Mouse (Mus musculus) cerebellum, adult 11 months (tissue): ENCODE data around the gene Alg9.
A peak's percentile ranks its signal among the peaks of the same experiment; 100 is the strongest.

Source experiments
- DNase-seq: peaks from one replicate; pipeline ENCODE4 v3.0.0; 2022

The Alg9 gene

DNA sequence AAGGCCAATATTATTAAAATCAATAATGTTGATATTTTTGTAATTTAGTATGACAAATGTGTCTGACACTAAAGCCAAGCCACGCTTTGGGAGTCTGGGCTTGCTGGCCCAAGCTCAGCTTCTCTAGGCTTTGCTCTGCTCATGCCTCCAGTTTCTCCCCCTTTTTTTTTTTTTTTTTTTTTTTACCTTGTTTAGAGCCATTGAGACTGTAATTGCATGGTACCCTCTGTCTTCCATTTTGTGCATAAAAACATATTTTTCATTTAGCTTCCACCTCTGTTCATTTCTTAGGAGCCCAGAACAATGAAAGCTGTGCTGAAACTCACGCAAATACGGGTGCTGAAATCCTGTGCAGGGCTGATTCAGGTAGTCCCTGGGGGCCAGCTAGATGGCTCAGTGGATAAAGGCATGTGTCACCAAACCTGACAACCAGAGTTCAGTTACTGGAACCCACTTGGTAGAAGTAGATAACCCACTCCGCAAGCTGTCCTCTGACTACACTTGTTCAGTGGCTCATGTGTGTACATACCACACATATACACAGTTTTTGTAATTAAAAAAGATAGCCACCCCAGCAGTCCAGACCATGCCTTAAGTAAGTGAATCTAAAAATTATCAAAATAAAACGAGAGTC, 80.4 kb downstream of the Alg9 start:
- DNase-seq = no peak

DNA sequence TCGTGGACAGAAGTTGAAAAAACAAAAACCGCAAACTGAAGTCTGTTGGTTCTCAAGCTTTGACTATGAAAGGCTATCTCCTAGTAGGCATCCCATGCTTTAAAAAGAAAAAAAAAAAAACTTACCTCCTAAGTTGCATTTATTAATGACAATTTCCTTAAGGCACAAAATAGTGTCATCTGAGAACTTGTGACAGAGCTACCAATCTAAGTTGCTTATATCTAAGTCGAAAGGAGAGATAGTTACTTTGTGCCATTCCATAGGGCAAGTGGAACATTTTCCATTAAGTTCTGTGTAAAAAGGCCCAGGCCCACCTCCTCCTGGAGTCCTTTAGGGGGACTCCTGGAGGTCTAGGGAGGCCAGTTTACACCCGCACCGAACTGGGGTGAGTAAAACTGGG, 81.0 kb downstream of the Alg9 start:
- DNase-seq = no peak

DNA sequence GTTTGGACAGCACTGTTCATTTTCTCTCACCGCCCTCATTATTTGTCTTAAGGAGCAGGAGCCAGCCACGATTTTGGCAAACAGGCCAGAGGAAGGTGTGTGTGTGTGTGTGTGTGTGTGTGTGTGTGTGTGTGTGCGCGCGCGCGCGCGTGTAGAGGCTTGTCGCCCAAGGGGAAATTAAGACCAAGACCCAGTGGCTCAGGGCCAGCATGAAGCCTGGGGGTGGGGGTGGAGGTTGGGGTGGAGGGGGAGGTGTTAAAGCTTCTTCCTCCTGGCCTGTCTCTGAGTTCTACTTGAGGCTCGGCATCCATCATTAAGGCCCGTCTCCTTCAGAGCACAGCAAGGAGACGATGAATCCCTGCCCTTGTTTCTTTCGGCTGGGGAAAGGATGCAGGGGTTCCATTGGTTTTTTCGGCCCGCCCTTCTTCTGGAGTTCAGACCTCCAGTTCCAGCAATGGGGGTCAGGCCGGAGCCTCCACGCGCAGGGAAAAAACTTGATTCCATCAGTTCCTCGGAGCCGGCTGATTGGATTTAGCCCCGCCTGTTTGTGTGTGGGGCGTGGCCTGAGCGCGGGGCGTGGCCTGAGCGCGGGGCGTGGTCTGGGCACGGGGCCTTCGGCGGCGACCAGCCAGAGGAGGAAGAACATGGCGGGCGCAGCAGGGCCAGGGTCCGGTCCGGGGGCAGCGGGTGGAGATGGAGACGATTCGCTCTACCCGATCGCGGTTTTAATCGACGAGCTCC, 81.7 kb downstream of the Alg9 start:
- peak; percentile 91 for DNase-seq

DNA sequence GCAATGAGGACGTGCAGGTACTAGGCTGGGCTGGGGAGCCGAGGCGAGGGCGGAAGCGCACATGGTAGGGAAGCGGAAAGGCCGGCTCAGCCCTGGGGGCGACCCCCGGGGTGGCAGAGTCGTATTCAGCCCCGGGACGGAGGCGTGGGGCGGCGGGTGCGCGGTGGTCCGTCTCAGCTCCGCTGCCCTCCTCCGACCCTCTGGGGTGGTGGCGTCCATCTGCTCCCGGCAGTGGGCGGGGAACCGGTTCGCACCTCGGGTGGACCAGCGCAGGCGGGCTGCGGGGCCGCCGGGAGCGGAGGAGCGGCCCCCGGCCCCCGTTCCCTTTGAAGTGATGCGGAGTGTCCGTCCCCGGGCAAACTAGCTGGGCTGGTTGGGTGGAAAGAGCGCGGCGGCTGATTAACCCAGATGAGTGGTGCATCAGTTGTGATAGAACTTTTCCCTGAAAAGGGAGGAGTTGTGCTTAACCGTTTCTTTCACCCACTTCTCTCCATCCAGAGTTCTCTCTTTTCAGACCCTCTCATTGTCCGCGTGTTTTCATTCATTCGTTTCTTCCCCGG, 82.3 kb downstream of the Alg9 start:
- DNase-seq = no peak

DNA sequence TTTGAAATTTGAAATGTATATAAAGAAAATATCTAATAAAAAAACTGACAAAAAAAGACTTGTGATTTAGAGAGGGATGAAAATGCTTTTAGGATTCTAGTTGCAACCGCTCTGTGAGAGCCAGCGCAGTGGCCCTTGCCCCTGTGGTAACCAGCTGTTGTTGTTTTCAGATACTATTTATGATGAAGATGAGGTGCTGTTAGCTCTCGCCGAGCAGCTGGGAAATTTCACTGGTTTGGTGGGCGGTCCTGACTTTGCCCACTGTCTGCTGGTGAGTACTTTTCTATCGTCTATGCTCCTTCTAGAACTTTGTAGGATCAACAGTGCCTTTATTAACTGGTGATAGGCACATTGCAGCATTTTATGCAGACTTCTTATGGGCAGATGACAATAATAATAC, 83.9 kb downstream of the Alg9 start:
- DNase-seq = no peak

DNA sequence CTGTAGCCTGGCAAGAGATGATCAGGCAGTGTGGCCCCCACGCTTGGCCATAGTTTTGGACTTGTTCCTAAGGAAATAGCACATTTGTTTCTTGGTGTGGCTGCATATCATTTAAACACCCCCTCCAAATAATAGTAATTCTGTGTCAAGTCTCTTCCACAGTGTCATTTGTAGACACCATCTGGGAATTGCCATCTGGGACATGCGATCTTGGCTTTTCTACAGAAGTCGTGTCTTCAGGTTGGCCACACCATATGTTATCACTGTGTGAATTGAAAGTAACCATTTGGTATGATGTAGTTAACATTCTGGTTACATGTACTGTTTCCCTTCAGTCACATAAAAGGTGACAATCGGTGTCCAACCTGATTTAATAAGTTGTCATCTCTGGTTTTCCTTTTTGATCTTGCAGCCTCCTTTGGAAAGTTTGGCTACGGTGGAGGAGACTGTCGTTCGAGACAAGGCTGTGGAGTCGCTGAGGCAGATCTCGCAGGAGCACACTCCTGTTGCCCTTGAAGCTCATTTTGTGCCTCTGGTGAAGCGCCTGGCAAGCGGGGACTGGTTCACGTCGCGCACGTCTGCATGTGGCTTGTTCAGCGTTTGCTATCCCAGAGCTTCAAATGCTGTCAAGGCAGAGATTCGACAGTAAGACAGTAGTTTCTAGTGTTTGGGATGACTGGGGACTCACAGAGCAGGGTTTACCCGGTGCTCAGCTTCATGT, 86.5 kb downstream of the Alg9 start:
- DNase-seq = peak; percentile 70

DNA sequence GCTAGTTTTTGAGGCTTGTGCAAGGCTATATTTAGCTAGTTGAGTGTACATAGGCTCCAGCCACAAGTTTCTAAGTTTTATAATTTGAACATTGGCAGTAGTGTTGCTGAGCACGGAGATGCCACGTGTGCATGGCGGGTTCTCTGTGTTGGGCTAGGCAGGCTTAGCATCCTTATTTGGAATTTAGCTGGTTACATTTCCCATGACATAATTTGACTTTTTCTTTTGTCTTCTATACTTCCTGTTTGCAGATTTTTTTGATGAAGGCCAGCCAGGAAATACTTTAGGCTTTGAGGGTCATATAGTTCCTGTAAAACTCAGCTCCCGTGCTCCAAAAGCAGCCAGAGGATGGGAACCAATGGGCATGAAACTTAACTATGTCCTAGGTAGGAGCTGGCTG, 89.0 kb downstream of the Alg9 start:
- DNase-seq = no peak

DNA sequence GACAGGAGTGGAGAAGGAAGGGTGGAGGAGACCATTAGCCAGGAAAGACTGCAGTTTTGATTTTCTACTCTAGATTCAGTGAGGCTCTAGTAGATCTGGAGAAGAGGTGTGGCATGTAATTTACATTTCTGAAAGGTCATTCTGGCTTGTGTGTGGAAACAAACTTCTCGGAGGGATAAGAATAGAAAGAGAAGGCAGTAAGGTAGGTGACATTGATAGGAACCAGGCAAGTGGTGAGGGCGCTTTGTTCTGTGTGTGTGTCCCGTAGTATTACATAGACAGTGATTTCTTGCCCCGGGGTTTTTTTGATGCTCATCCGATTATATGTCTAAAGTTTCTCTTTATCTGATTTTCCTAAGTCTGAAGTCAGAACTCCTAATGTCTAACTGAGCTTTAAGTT, 90.1 kb downstream of the Alg9 start:
- no peak for DNase-seq

DNA sequence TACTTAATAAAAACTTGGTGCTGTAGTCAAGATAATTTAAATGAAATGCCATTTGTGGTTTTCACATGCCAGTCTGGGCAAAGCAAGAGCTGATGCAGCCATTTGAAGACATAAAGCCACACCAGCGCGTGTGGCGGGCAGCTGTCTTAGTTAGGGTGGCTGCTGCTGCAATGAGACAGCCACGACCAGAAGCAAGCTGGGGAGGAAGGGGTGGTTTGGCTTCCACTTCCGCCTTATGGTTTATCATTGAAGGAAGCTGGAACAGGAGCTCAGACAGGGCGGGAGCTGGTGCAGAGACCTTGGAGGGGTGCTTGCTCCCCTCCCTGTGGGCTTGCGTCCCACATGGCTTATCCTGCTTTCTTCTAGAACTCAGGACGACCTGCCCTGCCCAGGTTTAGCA, 91.0 kb downstream of the Alg9 start:
- no peak for DNase-seq

DNA sequence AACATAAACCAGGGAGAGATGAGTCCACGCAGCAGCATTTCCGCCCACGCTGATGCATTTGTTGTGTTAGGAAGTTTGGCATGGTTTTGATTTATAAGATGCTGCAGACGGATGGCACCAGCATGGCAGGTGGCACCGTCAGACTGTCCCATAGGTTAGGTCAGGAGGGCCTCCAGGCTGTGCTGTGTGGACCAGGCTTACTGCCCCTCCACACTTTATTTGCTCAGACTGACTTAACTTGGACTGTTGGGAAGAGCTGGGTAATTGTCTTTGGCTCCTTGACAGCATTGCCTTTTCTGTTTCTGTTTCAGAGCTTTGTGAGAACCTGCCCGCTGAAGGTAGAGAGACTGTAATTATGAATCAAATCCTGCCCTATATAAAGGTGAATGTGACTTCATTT, 92.2 kb downstream of the Alg9 start:
- DNase-seq = no peak

DNA sequence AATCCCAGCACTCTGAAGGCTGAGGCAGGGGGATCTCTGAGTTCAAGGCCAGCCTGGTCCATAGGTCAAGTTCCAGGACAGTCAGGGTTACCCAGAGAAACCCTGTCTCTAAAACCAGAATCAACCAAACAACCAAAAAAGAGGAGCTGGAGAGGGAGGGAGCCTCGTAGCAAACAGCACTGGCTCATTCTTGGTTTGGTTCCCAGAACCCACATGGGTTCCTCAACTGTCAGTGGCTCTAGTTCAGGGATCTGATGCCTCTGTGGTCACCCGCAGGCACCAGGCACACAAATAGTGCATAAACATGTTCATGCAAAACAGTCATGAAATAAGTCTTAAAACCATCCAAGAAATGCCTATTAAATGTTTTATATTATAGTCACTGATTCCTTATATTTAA, 93.4 kb downstream of the Alg9 start:
- peak; percentile 70 for DNase-seq

DNA sequence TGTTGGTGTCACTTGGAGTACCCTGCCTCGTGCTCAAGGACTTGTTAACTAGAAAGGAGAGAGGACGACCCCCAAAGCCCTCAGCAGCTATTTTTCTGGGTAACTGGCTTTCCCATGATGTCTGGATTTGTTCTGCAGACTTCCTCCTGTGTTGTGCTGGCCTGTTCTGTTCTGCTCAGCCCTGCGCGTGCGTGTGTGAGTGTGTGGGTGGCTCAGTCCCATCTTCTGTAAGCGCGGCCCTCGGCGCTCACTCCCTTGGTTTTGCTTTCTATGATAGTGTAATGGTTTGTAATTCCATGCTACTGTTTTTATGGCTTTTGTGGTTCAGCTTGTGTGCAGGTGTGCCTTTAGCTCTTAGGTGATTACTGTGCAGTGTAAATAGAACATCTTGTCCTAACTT, 98.4 kb downstream of the Alg9 start:
- DNase-seq = no peak

DNA sequence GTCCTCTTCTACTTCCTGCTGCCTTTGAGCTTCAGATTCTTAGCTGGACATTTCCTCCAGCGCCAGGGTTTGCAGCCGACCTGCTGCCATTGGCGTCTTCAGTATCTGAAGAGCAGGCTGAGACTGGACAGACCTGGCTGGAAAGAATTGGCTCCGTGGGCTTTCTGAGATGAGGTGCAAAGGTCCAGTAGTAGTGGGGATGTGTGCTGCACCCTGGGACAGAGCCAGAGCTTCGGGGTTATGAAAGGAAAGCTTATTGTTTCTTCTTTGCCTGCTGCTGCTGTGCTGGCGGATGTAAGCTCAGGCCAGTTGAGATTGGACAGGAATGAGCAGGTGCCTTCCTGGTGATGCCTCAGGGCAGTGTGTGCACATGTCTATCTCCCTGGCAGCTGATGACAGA, 99.2 kb downstream of the Alg9 start:
- DNase-seq = no peak

DNA sequence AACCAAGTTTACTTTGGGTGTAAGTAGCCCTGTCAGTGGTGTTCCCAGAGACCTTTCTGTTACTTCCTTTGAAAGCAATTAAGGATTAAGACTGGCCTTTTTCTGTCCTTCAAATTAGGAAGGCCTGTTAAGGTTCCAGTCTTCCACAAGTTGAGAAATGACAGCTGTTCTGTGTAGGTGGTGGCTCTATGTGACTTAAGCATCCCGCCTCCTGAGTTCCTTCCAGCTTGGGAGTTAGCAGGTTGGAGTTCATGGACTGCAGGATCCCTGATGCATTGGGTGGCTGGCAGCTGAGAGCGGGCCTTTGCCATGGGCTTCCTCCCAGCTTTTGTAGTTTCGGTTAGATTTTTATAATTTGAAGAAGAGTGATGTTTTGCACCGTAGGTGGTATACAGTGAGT, 100.7 kb downstream of the Alg9 start:
- no peak for DNase-seq

DNA sequence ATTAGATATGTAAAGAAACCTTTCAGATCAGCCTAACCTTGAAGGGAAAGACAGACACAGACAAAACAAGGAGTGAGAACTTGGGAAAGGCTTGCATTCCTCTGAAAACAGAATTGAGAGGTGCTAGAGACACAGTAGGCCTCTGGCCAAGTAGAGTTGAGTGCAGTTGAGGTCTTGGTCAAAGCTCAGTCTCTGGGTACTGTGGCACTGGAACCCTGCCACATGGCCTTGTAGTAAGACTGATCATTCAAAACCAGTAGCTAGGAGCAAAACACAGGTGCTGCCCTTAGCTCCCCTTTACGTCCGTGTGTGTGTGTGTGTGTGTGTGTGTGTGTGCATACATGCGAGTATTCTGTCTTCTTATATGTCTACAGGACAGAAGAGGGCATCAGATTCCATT, 101.5 kb downstream of the Alg9 start:
- DNase-seq = no peak

DNA sequence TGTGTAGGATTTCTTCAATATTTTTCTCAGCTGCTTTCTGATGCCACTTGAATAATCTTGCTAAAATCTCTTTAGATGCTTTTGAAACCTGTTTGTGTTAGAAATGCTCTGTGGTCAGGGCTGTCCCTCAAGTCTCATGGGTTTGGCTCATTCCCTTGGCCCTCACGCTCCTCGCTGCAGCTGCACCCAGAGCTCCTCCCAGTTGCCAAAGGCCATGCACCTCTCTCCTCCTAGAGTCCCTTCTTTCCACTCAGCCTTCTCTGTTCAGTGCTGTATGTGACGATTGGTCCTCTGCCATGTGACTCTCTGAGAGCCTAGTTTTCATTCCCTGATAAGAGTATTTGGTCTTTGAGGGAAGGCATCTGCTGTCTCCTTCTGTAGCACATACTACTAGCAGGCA, 102.6 kb downstream of the Alg9 start:
- DNase-seq = no peak

DNA sequence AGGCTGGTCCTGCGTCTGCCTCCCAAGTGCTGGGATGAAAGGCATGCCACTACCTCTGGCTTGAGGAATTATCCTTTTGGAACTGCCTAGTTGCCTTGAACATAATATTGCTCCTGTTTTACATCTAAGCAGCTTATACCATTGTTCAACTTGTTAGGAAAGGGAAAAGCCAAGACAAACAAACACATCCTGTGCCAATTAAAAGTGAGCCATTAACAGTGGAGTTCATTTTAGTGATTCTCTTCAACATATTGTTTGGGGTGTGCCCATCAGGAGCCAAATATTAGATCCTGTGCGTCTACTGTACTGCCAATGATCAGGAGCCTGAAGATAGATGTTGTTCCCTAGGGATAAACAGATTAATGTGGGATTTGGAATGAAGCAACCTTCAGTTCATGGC, 107.4 kb downstream of the Alg9 start:
- no peak for DNase-seq

DNA sequence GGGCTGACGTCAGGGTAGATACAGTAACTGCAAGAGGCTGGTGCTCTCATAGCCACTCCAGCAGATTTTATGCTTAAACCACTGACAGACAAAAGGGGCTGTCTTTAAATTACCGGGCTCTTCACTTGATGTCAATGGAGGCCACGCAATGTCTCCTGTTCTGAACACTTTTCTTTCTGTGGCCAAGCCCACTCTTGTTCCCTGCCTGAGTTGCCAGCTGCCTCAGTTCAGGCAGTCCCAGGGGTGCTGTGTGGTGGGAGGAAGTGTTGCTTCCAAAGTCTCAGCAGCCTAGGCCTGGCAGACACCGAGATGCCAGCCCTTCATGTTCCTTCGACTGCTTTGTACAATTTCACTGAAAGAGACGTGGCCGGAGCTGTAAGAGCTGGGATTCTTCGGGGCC, 109.3 kb downstream of the Alg9 start:
- DNase-seq = no peak

DNA sequence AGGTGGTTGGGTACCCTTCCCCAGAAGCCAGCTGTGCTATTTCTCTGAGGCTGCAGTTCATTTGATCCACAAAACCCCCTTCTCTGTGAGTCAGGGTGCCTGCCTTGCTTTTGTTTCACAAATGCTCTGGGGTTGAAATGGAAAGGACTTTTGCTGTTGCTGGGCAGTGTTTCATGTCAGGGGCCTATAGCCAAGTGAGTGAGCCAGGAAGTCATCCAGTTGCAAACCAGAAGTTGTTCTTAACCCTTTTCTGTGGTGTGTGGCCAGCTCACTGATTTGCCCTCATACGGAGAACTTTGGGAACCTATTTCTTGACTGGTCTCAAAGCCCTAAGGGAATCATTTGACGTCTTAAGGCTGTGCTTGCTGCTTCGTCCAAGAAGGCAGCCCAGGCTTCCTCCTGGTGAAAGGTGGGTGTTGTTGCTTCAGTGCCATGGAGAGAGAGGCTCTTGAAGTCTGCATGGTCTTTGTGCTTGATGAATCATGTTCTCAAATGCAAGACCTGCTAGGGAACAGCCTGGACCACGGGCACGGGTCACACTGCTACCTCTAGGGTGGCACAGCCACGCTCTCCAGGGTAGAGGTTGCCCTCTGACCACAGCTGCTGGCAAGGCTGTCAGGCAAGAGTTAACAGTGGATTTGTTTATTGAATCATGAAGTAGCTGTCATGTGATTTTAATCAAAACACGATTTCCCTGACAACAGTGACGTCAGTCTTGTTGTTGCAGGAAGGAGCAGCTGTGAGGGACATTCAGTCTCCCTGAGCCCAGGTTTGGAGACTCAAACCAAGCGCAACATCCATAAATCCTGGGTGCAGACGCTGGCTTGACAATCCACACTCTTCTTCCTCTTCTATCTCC, 110.2 kb downstream of the Alg9 start:
- no peak for DNase-seq

DNA sequence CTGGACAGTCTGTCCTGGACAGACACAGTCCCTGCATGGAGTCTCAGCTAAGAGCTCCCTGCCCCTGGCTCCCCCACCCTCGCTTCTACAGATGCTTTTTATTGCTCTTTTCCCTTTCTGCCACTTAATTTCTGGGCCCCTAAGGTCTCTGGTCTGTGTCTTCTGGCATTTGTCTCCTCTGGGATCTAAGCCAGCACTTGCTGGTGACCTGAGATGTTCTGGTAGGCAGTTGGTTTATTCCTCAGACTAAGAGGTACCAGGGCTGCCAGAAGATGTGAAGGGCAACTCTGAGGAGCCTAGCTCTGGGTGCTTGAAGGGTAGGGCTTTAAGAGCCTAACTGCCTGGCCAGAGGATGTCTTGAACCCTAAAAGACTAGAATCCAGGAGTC, 110.8 kb downstream of the Alg9 start:
- no peak for DNase-seq

DNA sequence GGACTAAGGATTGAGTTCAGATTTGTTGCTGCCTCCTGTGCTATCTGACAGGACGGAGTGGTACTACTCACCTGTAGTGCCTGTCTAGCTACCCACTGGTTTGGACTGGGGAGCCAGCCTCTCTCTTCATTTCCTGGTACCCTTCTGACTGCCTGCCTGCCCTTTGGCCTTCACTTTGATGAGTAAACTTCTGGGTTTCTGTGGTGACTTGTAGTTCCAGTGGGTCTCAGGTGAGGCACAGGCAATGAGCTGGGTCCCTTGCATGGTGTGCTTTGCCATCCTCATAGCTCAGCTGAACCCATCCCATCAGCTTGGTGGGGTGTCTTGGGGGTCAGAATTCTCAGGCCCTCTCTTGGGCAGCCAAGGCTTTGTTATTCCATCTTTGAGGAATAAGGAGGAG, 112.1 kb downstream of the Alg9 start:
- no peak for DNase-seq

DNA sequence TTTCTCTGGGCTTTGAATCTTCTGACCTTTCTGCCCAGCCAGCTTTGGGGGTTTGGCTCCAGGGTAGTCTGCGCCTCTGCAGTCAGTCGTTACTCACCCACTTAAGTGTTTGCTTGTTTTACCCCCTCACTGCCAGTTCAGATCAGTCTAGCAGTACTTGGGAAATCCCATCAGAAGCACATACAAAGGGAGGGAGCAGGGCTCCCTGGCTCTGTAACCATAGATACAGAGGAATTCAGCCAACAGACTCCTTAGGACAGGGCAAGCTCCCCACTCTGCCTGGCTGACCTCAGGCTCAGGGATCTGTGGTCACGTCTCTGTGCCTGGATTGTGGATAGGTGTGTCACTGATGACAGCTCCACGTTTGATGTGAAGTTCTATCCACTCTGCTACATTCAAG, 112.5 kb downstream of the Alg9 start:
- DNase-seq = no peak

DNA sequence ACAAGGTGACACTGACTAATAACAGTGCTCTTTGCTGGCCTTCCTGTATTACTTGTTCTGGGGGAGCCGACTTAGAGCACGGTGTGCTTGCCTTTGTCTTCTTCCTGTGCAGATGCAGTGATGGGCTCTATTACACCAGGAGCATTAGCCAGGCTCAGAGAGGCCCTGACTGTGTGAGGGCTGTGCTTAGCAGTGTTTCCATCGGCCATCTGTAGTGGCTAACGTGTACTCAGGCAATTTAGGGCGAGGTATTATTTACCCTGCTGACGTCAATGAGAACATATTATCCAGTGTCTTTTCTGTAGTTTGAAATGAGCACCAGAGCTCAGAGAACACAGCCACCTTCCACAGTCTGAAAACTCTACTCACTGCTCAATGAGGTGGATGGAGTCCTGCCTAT, 114.4 kb downstream of the Alg9 start:
- no peak for DNase-seq
